Mouse (Mus musculus): Measurements from ENCODE around the gene Sesn1. TPM values are rescaled to one million over a fixed set of nuclear protein-coding genes. Genes with fewer than 3 reads are reported as not detected.

Gene Sesn1
- total RNA-seq, 2 experiments from 2014 or later = 38.4 to 45.3 TPM

GRCm38 (mm10) chr10:41870101-41870500 lies 60.4 kb downstream of the Sesn1 start:
- DNase-seq = no peak

DNA sequence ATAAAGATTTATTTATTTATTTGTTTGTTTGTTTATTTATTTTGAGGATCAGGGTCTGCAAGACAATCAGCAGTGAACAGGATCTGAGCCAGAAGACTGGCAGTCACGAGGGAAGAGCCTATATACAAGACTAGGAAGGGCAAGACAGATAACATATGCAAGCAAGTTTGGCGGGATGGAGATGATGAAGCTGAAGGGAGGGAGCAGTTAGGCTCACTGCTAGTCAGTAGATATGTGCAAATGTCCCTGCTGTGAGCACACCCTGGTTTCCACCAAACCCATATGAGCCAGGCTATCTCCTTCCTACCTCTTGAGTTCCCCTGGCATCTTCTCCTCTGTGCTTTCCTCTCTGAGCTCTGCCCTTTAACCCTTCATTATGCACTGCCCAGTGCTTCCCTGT lies 61.8 kb downstream of the Sesn1 start:
- DNase-seq = no peak

- no peak for DNase-seq
Measured at GRCm38 (mm10) chr10:41875624-41876023, 65.9 kb downstream of the Sesn1 start.

GRCm38 (mm10) chr10:41878344-41878743 lies 68.6 kb downstream of the Sesn1 start:
- no peak for DNase-seq

- no peak for DNase-seq
Measured at GRCm38 (mm10) chr10:41879675-41880074, 69.9 kb downstream of the Sesn1 start.

DNA sequence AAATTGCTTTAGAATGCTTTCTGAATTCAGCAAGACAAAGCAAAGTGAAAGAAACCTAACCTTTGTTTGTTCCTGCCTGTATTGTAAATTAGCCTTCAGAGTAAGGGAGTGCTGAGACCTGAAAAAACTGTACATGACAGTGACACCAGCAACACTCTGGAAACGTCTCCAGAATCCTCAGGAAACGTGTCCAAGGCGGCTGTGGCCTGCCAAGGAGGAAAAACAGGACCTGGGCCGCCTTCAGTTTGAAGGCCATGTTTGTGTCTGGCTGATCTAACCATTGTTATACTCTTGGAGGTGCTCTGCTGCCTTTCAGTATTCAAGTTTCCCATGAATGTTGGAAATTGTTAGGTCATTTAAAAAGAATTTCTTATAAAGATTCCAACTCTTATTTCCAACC lies 70.5 kb downstream of the Sesn1 start:
- no peak for DNase-seq

- DNase-seq = no peak
Measured at GRCm38 (mm10) chr10:41880777-41881176, 71.0 kb downstream of the Sesn1 start.

DNA sequence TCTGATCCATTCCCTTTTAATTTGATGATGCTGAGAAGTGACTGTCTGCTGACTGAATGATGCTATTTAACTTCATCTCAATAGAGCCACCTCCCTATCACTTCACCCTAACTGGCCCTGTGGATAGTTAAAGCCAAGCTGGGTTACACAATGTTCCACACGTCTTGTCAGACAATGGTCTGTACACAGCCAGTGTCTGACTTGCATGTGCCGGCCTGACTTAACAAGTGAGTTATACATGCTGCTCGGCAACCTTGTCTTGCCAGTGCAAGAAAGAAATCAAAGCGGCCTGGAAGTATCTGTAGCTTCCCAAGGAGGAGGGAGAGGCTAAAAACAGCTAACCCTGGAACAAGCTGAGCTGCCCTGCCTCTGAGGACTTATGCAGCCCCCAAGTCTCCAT lies 71.7 kb downstream of the Sesn1 start:
- DNase-seq = no peak

DNA sequence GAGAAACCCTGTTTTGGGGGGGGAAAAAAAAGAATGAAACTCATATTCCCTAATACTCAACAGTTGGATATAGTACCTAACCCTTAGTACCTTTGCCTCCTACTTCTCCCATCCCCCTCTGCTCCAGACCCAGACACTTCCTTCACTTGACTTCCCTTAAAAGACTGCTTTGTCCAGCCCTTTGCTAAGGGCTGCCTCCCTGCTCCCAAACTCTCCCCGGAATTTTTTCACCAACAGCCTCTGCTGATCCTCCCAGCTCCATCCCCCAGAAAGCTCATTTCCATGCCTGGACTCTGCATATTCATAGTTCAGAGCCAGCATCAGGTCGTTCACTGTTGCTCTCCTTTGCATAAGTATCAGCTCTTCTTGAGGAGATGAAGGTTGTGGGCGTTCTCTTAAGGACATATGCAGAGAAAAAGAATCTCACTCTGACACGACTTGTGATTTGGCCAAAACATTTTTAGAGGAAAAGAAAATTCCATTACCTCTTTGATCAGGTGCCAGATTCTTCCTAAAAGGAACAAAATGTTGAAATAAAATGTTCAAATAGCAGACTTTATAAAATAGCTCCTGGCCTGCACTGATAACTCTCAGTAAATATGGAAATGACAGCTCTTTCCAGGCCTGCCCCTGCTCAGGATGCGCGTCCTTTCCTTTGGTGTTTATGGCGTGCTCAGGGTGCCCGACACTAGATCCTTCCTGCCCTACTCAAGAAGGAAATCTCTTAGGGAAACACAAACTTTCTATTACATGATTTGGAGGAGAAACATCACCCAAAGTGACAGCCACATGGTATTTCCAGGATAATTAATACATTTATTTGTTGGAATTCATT lies 74.2 kb downstream of the Sesn1 start:
- DNase-seq = no peak

- peak; percentile 98 for DNase-seq
Measured at GRCm38 (mm10) chr10:41887080-41887821, 77.5 kb downstream of the Sesn1 start.

- no peak for DNase-seq
Measured at GRCm38 (mm10) chr10:41888365-41888941, 78.7 kb downstream of the Sesn1 start.

DNA sequence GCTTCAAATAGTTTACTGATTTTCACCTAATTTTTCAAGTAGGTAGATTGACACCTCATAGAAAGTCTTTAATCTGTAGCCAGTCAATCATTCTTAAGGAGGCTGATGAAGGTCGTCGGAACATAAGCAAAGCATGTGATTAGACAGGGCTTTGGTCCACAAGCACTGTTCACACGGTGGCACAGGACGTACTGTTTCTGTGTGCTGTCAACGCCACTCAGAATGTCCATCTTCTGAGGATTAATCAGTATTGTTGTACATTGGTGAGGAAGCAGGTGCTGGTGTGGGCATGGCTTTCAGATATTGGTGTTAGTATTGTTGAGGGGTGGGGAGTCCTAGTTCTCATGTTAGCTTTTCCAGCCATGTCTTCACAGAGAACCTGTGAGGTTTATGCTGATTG lies 79.8 kb downstream of the Sesn1 start:
- DNase-seq = no peak

- DNase-seq = no peak
Measured at GRCm38 (mm10) chr10:41890537-41890936, 80.8 kb downstream of the Sesn1 start.

- no peak for DNase-seq
Measured at GRCm38 (mm10) chr10:41891312-41891711, 81.6 kb downstream of the Sesn1 start.

DNA sequence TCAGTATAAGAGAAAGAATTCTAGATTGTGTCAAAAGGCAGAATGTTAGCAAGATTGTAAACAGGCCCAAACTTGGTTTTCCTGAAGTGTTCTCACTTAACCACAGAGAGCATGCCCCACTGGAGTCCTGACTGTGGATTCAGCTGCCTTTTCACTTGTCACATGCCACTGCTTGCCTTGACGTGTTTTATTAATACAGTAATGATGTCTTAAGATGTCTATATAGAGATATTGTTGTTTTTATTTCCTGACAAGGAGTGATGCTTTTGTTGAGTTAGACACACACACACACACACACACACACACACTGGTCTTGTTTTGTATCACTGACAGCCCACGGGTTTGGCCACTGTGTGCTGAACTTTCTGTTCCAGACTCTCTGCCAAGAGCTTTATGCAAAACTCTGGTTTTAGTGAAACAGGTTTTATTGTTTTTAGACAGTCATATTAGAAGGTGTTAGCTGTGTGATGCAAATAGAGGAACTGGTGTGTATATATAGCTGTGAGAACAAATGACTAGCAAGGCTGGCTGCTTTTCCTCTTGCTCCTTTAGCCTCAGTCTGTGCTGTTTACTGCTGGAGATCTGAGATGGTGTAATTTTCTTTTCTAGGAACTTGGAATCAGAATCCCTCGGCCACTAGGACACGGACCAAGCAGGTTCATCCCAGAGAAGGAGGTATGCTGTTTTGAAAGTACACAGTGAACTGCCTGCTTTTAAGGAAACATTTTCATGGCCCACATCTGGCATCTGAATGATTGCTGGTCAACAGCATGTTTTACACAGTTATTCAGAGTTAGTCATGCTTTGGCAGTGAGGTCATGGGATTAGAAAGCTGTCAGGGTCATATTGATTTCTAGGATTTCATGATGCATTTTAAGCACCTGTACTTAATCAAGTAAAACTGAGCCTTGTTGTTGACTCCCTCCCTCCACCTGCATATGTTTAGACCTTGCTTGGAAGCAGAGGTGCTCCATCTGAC lies 84.0 kb downstream of the Sesn1 start:
- peak; percentile 36 for DNase-seq

DNA sequence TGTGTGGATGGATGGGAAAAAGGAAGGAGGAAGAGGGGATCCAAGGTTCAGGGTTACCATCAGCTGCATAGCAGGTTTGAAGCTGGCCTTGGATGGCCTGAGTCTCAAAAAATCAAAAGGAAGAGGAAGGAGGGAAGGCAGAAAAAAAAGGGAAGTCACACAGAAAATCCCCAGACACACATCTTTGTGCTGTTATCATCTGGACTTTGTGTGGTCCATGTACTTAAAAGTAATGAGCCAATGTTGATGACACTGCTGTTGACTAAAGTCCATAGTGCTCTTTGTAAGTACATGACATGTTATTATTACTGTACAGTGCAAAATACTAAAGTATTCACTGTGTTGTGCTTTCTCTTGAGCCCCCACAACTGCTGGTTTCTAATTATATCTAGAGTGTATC lies 86.7 kb downstream of the Sesn1 start:
- DNase-seq = no peak

DNA sequence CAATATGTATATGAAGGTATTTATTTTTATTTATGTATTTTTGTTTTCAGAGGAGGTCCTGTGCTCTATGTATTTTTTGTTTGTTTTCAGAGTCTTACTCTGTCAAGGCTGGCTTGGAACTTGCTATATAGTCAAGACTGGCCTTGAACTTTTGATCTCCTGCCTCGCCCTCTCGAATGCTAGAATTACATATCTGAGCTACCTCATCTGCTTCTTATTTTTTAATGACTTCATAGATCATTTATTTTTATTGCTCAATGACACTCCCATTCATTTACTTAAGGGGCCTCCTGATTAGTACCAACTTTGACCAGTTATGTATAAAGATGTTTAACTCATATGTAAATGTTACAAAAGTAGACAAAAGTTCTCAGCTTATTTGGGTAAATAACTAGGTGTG lies 87.1 kb downstream of the Sesn1 start:
- DNase-seq = no peak

DNA sequence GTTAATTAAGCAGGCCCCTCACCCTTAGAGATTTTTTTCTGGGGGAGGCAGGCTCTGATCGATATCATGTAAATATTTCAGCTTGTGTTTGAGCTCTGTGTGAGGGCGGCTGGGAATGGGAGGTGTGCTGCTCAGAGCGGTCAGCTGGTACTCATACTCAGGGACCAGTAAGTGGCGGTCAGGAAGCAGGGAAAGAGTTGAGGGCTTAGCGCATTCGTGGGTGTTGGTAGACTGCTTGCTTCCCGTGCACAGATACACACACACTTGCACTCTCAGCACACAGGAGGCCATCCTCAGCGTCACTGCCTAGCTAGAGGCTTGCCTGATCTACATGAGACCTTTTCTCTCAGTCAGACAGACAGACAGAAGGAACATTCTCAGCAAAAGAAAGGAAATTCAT lies 91.7 kb downstream of the Sesn1 start:
- DNase-seq = no peak

- peak; percentile 49 for DNase-seq
Measured at GRCm38 (mm10) chr10:41901864-41902263, 92.1 kb downstream of the Sesn1 start.

GRCm38 (mm10) chr10:41907473-41907872 lies 97.7 kb downstream of the Sesn1 start:
- DNase-seq = no peak

DNA sequence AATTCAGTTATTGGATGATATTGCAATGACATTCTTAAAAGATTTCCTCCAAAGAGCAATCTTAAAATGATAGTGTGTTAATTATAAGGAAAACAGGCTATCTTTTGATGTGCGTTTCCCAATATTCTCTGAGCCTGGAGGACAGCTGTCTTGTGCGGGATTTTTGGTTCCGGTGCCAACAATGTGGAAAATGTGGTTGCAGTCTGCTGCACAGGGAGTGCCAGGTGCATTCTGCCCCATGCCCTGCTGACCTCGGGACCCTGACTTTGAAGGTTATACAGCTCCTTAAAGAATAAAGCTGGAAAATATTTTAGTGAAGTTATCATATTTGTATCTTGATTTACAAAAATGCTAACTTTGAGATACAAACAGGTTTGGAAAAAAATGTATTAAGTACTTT lies 98.2 kb downstream of the Sesn1 start:
- DNase-seq = no peak

- DNase-seq = no peak
Measured at GRCm38 (mm10) chr10:41908899-41909298, 99.2 kb downstream of the Sesn1 start.

Measured in gastrocnemius, postnatal 10 days (tissue).